ENCODE assay signal across 15 mouse cellular contexts in the genomic region with DNA sequence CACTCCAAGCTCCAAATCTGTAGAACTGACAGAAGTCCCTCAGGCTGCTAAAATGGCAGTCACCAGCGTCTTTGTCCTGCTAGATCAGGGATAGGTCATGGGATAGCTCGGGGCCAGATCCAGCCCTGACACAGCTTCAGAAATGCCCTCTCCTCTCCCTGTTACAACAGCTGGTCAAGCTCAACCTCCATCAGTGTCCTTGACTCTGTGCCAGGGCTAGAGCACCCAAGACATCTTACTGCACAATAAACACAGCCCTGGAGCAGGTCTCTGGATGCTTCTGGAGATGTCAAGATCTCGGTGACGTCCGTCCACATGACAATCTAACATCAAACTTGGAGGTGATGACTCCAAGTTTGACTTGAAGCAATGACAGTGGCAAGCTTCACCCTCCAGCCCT. TPM values are rescaled to one million over a fixed set of nuclear protein-coding genes. Genes with fewer than 3 reads are reported as not detected.
DNase-seq lines count a peak whose midpoint lies in the region; ATAC-seq and TF ChIP-seq lines count a peak whose summit lies in the region.
"Had no signal": no experiment of that assay in that cellular context is flagged by ENCODE, and none has a peak within 500 bp of the region (broad histone marks: within the 10 kb centered on the region; RNA-seq: fewer than 3 reads in every experiment).

No protein-coding gene starts in this region.

- H3K27ac ChIP-seq in forebrain, embryonic 13.5 days, result no peak overlapping the region
- no peak overlapping the region for H3K27ac ChIP-seq in forebrain, postnatal 0 days (ENCODE audit: low read depth, low read length)
- peak overlapping the region; percentile 79 for H3K27ac ChIP-seq in kidney, embryonic 15.5 days
- peak overlapping the region; percentile 59; the same call in 1 of the 2 replicates for H3K27ac ChIP-seq in limb, embryonic 11.5 days (replicated peaks; ENCODE audit: low read depth, low read length)
- no peak overlapping the region for H3K27ac ChIP-seq in gastrocnemius, adult 2 months
- H3K27ac ChIP-seq: heart, embryonic 13.5 days had no signal

- no peaks in the 10 kb centered on the region for H3K36me3 ChIP-seq in forebrain, embryonic 13.5 days (ENCODE audit: poor library complexity, severe bottlenecking)
- no peaks in the 10 kb centered on the region for H3K36me3 ChIP-seq in forebrain, postnatal 0 days (ENCODE audit: insufficient read depth)
- no peaks in the 10 kb centered on the region for H3K36me3 ChIP-seq in kidney, embryonic 15.5 days
- H3K36me3 ChIP-seq in limb, embryonic 11.5 days (ENCODE audit: control insufficient read depth, insufficient read depth, low read length), result no peaks in the 10 kb centered on the region
- H3K36me3 ChIP-seq: heart, embryonic 13.5 days had no signal

- intact Hi-C loops in gastrocnemius, adult 2 months (cut with DNase I), result no loop called here

- 78% methylated on average over 5 of the region's 5 CpGs for WGBS in forebrain, embryonic 13.5 days
- WGBS in forebrain, postnatal 0 days, result 79% methylated on average over 5 of the region's 5 CpGs
- 45% methylated on average over 5 of the region's 5 CpGs for WGBS in kidney, embryonic 15.5 days
- WGBS in limb, embryonic 11.5 days, result 34% methylated on average over 5 of the region's 5 CpGs

- H3K9ac ChIP-seq in forebrain, embryonic 13.5 days, result no peak overlapping the region
- H3K9ac ChIP-seq in forebrain, postnatal 0 days, result no peak overlapping the region
- H3K9ac ChIP-seq in kidney, embryonic 15.5 days, result no peak overlapping the region
- no peak overlapping the region for H3K9ac ChIP-seq in limb, embryonic 11.5 days (ENCODE audit: low read length)

- H3K27me3 ChIP-seq in forebrain, embryonic 13.5 days, result peaks cover 7% of the 10 kb centered on the region; the same call in 1 of the 2 replicates
- H3K27me3 ChIP-seq in forebrain, postnatal 0 days (ENCODE audit: insufficient read depth, low read length), result no peaks in the 10 kb centered on the region
- H3K27me3 ChIP-seq in kidney, embryonic 15.5 days, result 0 out of 2 replicates have a peak, but pooled peaks cover 5% of the 10 kb centered on the region
- H3K27me3 ChIP-seq in limb, embryonic 11.5 days (ENCODE audit: control insufficient read depth, insufficient read depth, low read length), result peaks cover 55% of the 10 kb centered on the region

- TF ChIP-seq CTCF in forebrain, postnatal 0 days (IDR thresholded peaks at IDR 0.05; ENCODE audit: low read depth), result no peak
- no peak for TF ChIP-seq CTCF in gastrocnemius, adult 2 months (IDR thresholded peaks at IDR 0.05)

- H3K4me1 ChIP-seq in forebrain, embryonic 13.5 days, result peaks cover 23% of the 10 kb centered on the region
- H3K4me1 ChIP-seq in forebrain, postnatal 0 days (ENCODE audit: insufficient read depth), result no peaks in the 10 kb centered on the region
- H3K4me1 ChIP-seq in kidney, embryonic 15.5 days, result peaks cover 36% of the 10 kb centered on the region
- H3K4me1 ChIP-seq in limb, embryonic 11.5 days (ENCODE audit: control insufficient read depth, insufficient read depth, low read length), result peaks cover 28% of the 10 kb centered on the region
- H3K4me1 ChIP-seq: megakaryocyte, embryonic 14.5 days had no signal

- no peaks in the 10 kb centered on the region for H3K9me3 ChIP-seq in forebrain, embryonic 13.5 days (replicated peaks)
- H3K9me3 ChIP-seq in forebrain, postnatal 0 days (ENCODE audit: low read length), result no peaks in the 10 kb centered on the region
- peaks cover 3% of the 10 kb centered on the region for H3K9me3 ChIP-seq in kidney, embryonic 15.5 days (replicated peaks)
- no peaks in the 10 kb centered on the region; the same call in 1 of the 2 replicates for H3K9me3 ChIP-seq in limb, embryonic 11.5 days (ENCODE audit: control insufficient read depth, low read length)

- no peak for DNase-seq in forebrain, postnatal 0 days
- DNase-seq in lung, postnatal 36 days, result peak; percentile 36
- DNase-seq in lung, adult 18-20 months, result no peak
- DNase-seq in limb, embryonic 11.5 days (ENCODE audit: low spot score), result no peak
- no peak for DNase-seq in gastrocnemius, adult 2 months
- DNase-seq in cerebellum, postnatal 25 days, result no peak
- DNase-seq: adrenal gland, adult 2 months; cerebellum, adult 9-11 months; layer of hippocampus, postnatal 36 days; thymus, adult 18-20 months had no signal

- H3K4me2 ChIP-seq in forebrain, embryonic 13.5 days, result peak overlapping the region; percentile 19; the same call in 1 of the 2 replicates
- H3K4me2 ChIP-seq in forebrain, postnatal 0 days (ENCODE audit: low read depth), result no peak overlapping the region
- no peak overlapping the region for H3K4me2 ChIP-seq in kidney, embryonic 15.5 days
- no peak overlapping the region for H3K4me2 ChIP-seq in limb, embryonic 11.5 days (ENCODE audit: low read depth, severe bottlenecking)
- H3K4me2 ChIP-seq: heart, embryonic 13.5 days had no signal

- ATAC-seq in forebrain, embryonic 13.5 days, result peak; percentile 26; the same call in 1 of the 2 replicates
- no peak for ATAC-seq in forebrain, postnatal 0 days
- ATAC-seq in kidney, embryonic 15.5 days (replicated peaks; ENCODE audit: low FRiP score), result 0 out of 2 replicates have a peak, but pooled peaks have one; percentile 27
- no peak; the same call in 1 of the 2 replicates for ATAC-seq in limb, embryonic 11.5 days (ENCODE audit: insufficient number of reproducible peaks, low FRiP score, low TSS enrichment, low read depth)

- H3K4me3 ChIP-seq in forebrain, embryonic 13.5 days, result no peak overlapping the region
- H3K4me3 ChIP-seq in forebrain, postnatal 0 days (ENCODE audit: low read depth, low read length), result no peak overlapping the region
- no peak overlapping the region for H3K4me3 ChIP-seq in kidney, embryonic 15.5 days (replicated peaks)
- H3K4me3 ChIP-seq in limb, embryonic 11.5 days (ENCODE audit: low read depth, low read length), result no peak overlapping the region
- H3K4me3 ChIP-seq in gastrocnemius, adult 2 months, result no peak overlapping the region
- H3K4me3 ChIP-seq: heart, embryonic 13.5 days; megakaryocyte, embryonic 14.5 days had no signal

RNA-seq across cellular contexts. Expression of a gene that starts 48.9 kb away (rescaled TPM):
- polyA plus RNA-seq in forebrain, embryonic 13.5 days (2015; fragmentation: Nextera tagmentation; extraction: Ambion mirVana), result 6.3 and 7.0 TPM in 2 replicates
- 41.7 and 57.9 TPM in 2 replicates for total RNA-seq in forebrain, postnatal 0 days (2014; rRNA removed)
- polyA plus RNA-seq in forebrain, postnatal 0 days (2015; fragmentation: Nextera tagmentation; extraction: Ambion mirVana), result 3.8 and 4.1 TPM in 2 replicates
- polyA plus RNA-seq in kidney, embryonic 15.5 days (2015; fragmentation: Nextera tagmentation; extraction: Ambion mirVana), result 29.3 and 33.2 TPM in 2 replicates
- 21.8 and 22.6 TPM in 2 replicates for polyA plus RNA-seq in limb, embryonic 11.5 days (2014; fragmentation: Nextera tagmentation; extraction: Ambion mirVana)
- total RNA-seq in gastrocnemius, adult 2 months (2021), result 100 to 1,000 TPM in 1 of 2 experiments, 10 to 100 TPM in 1; 96.3 to 115 TPM
- total RNA-seq: hematopoietic stem cell, adult 5-6 weeks had no signal

Comparison
In these comparisons a context has a peak if more than half of its experiments do, and no peak if none do; other contexts are left out.
1. ATAC-seq: peak in forebrain, embryonic 13.5 days (single experiment) and kidney, embryonic 15.5 days (single experiment); none in forebrain, postnatal 0 days (single experiment) and limb, embryonic 11.5 days (single experiment).
2. H3K27ac ChIP-seq: peak in kidney, embryonic 15.5 days (single experiment) and limb, embryonic 11.5 days (single experiment); none in forebrain, embryonic 13.5 days (single experiment), forebrain, postnatal 0 days (single experiment) and gastrocnemius, adult 2 months (single experiment).